Comparison of ENCODE assay signal across 26 mouse cellular contexts in genomic region chr12:16614556-16614955, GRCm38 (mm10). TPM values are rescaled to one million over a fixed set of nuclear protein-coding genes. Genes with fewer than 3 reads are reported as not detected.
DNase-seq lines count a peak whose midpoint lies in the region; TF ChIP-seq lines count a peak whose summit lies in the region.
"Had no signal": no experiment of that assay in that cellular context is flagged by ENCODE, and none has a peak within 500 bp of the region (broad histone marks: within the 10 kb centered on the region; RNA-seq: fewer than 3 reads in every experiment).

No protein-coding gene starts in this region.

- intact Hi-C loops in gastrocnemius, adult 2 months (cut with DNase I), result no loop called here

- peak; percentile 36 for DNase-seq in adrenal gland, adult 2 months
- DNase-seq in adrenal gland, postnatal 4 days (ENCODE audit: low spot score in 2 of 2), result no peak
- no peak for DNase-seq in gastrocnemius, adult 2 months
- DNase-seq in gastrocnemius, adult 8-10 months (ENCODE audit: low spot score in 2 of 2), result no peak
- DNase-seq in lung, postnatal 36 days, result peak; percentile 64
- DNase-seq in lung, postnatal 4 days, result no peak
- DNase-seq in urinary bladder, postnatal 10 days (ENCODE audit: low spot score), result no peak
- DNase-seq: B cell, adult 2 months; cerebellum, adult 18-20 months; cerebellum, adult 9-10 months; cerebellum, postnatal 14 days; gastrocnemius, postnatal 25 days; heart, adult 18-20 months; heart, postnatal 10 days; heart, postnatal 36 days had no signal

- peak overlapping the region; percentile 28; the same call in 1 of the 2 replicates for H3K4me3 ChIP-seq in gastrocnemius, adult 2 months
- H3K4me3 ChIP-seq: forebrain, embryonic 10.5 days; forebrain, embryonic 13.5 days; heart, embryonic 12.5 days; heart, embryonic 15.5 days; hindbrain, embryonic 10.5 days; hindbrain, embryonic 13.5 days; intestine, embryonic 15.5 days had no signal

- peak overlapping the region; percentile 94 for H3K27ac ChIP-seq in gastrocnemius, adult 2 months
- H3K27ac ChIP-seq: forebrain, embryonic 10.5 days; forebrain, embryonic 13.5 days; heart, embryonic 15.5 days; hindbrain, embryonic 10.5 days; hindbrain, embryonic 13.5 days; intestine, embryonic 15.5 days had no signal

- TF ChIP-seq CTCF in gastrocnemius, adult 2 months (IDR thresholded peaks at IDR 0.05), result no peak

RNA-seq across cellular contexts. Expression of gene Lpin1, which starts 3.8 kb away (rescaled TPM):
- 100 to 1,000 TPM in 1 of 2 experiments, 10 to 100 TPM in 1; 72.2 to 100 TPM for total RNA-seq in adrenal gland, adult 2 months (2021)
- 35.4 and 36.8 TPM in 2 replicates for polyA plus RNA-seq in adrenal gland, adult 2 months (2012; rRNA removed)
- total RNA-seq in adrenal gland, postnatal 4 days (2021), result 10 to 100 TPM; 21.6 to 23.4 TPM
- 100 to 1,000 TPM; 279 to 395 TPM for total RNA-seq in gastrocnemius, adult 2 months (2021)
- total RNA-seq in gastrocnemius, adult 8-10 months (2022), result 100 to 1,000 TPM; 227 to 339 (median 265) TPM

RNA-seq across cellular contexts. Expression of gene Ntsr2, which starts 38.6 kb away (rescaled TPM):
- 1 to 10 TPM in 1 of 2 experiments, under 1 TPM in 1; 0.76 to 3.3 TPM for total RNA-seq in adrenal gland, adult 2 months (2021)
- polyA plus RNA-seq in adrenal gland, adult 2 months (2012; rRNA removed), result 6.5 and 11.8 TPM in 2 replicates
- under 1 TPM in 1 of 2 experiments, not detected in 1; 0.34 TPM for total RNA-seq in adrenal gland, postnatal 4 days (2021)
- 1 to 10 TPM; 2.2 to 4.2 TPM for total RNA-seq in gastrocnemius, adult 2 months (2021)
- 1 to 10 TPM; 1.1 to 2.8 (median 2.1) TPM for total RNA-seq in gastrocnemius, adult 8-10 months (2022)
- total RNA-seq: CH12.LX had no signal
- polyA plus RNA-seq: embryonic facial prominence, embryonic 11.5 days; forebrain, embryonic 10.5 days; G1E; heart, embryonic 12.5 days; hindbrain, embryonic 10.5 days; Patski had no signal

Comparison
In these comparisons a context has a peak if more than half of its experiments do, and no peak if none do; other contexts are left out.
1. DNase-seq: peak in adrenal gland, adult 2 months (single experiment) and lung, postnatal 36 days (single experiment); none in adrenal gland, postnatal 4 days (0 of 2), gastrocnemius, adult 2 months (single experiment), gastrocnemius, adult 8-10 months (0 of 2), lung, postnatal 4 days (0 of 2) and urinary bladder, postnatal 10 days (single experiment).